ENCODE assay signal across 23 mouse cellular contexts in genomic region chr12:57362732-57363131, GRCm38 (mm10).
DNase-seq lines count a peak whose midpoint lies in the region; ATAC-seq and TF ChIP-seq lines count a peak whose summit lies in the region.
"Had no signal": no experiment of that assay in that cellular context is flagged by ENCODE, and none has a peak within 500 bp of the region (broad histone marks: within the 10 kb centered on the region; RNA-seq: fewer than 3 reads in every experiment).

No protein-coding gene starts in this region.

- H3K36me3 ChIP-seq in liver, postnatal 0 days (replicated peaks; ENCODE audit: insufficient read depth, low read length): no peaks in the 10 kb centered on the region
- H3K36me3 ChIP-seq: embryonic facial prominence, embryonic 12.5 days; embryonic facial prominence, embryonic 15.5 days; hindbrain, embryonic 13.5 days had no signal

- H3K4me3 ChIP-seq in liver, postnatal 0 days (ENCODE audit: low read depth, low read length): no peak overlapping the region
- H3K4me3 ChIP-seq: embryonic facial prominence, embryonic 12.5 days; embryonic facial prominence, embryonic 15.5 days; gastrocnemius, adult 2 months; hindbrain, embryonic 13.5 days had no signal

- TF ChIP-seq POLR2A in brain, embryonic 14.5 days (IDR thresholded peaks at IDR 0.05; ENCODE audit: borderline replicate concordance, extremely low read depth, insufficient read depth, insufficient read length, poor library complexity, severe bottlenecking): no peak

- no peaks in the 10 kb centered on the region for H3K9me3 ChIP-seq in liver, postnatal 0 days (ENCODE audit: low read length)
- H3K9me3 ChIP-seq: embryonic facial prominence, embryonic 12.5 days; embryonic facial prominence, embryonic 15.5 days; hindbrain, embryonic 13.5 days had no signal

- no peak overlapping the region for H3K9ac ChIP-seq in liver, postnatal 0 days (replicated peaks)
- H3K9ac ChIP-seq: embryonic facial prominence, embryonic 12.5 days; embryonic facial prominence, embryonic 15.5 days; forebrain, postnatal 0 days; hindbrain, embryonic 13.5 days had no signal

- DNase-seq in cerebellum, postnatal 10 days: peak; percentile 73 to 77
- DNase-seq in cerebellum, adult 8-10 months: no peak
- DNase-seq in left cerebral cortex, postnatal 4 days: peak; percentile 49
- no peak for DNase-seq in left cerebral cortex, postnatal 36 days (ENCODE audit: low spot score in 2 of 2)
- peak; percentile 4 for DNase-seq in brain, embryonic 14.5 days (ENCODE audit: low read depth)
- DNase-seq in liver, postnatal 0 days: no peak
- DNase-seq: adrenal gland, adult 8-10 months; adrenal gland, postnatal 25 days; cerebellum, adult 11 months; cerebellum, adult 2 months; cerebellum, postnatal 25 days; forebrain, postnatal 0 days; gastrocnemius, adult 2 months; gastrocnemius, postnatal 14 days; heart, adult 11 months had no signal

- H3K4me1 ChIP-seq in liver, postnatal 0 days (ENCODE audit: insufficient read depth): no peaks in the 10 kb centered on the region
- H3K4me1 ChIP-seq: embryonic facial prominence, embryonic 12.5 days; embryonic facial prominence, embryonic 15.5 days; hindbrain, embryonic 13.5 days had no signal

- 71% methylated on average over 2 of the region's 2 CpGs for WGBS in liver, postnatal 0 days (ENCODE audit: insufficient replicate concordance)

- intact Hi-C loops in left cerebral cortex, postnatal 4 days (cut with DNase I): no loop called here
- intact Hi-C loops in left cerebral cortex, postnatal 36 days (cut with DNase I): no loop called here

- no peak for TF ChIP-seq CTCF in brain, embryonic 14.5 days (IDR thresholded peaks at IDR 0.05; ENCODE audit: borderline replicate concordance, extremely low read depth, insufficient read depth, insufficient read length)
- no peak for TF ChIP-seq CTCF in liver, postnatal 0 days (IDR thresholded peaks at IDR 0.05; ENCODE audit: low read depth)

- ATAC-seq in liver, postnatal 0 days: no peak
- ATAC-seq: activated CD4-positive, CD25-positive, alpha-beta regulatory T cell, adult 4 months; forebrain, embryonic 14.5 days; forebrain, postnatal 0 days; hindbrain, embryonic 16.5 days; inflammation-experienced regulatory T-cells, adult 6 months had no signal

- no peak overlapping the region for H3K4me2 ChIP-seq in liver, postnatal 0 days (ENCODE audit: low read depth, low read length)
- H3K4me2 ChIP-seq: embryonic facial prominence, embryonic 12.5 days; embryonic facial prominence, embryonic 15.5 days; heart, embryonic 11.5 days; hindbrain, embryonic 13.5 days had no signal

- H3K27ac ChIP-seq in liver, postnatal 0 days (ENCODE audit: low read depth): no peak overlapping the region
- H3K27ac ChIP-seq: embryonic facial prominence, embryonic 12.5 days; embryonic facial prominence, embryonic 15.5 days; gastrocnemius, adult 2 months; hindbrain, embryonic 13.5 days had no signal

- TF ChIP-seq EP300 in liver, postnatal 0 days (IDR thresholded peaks at IDR 0.05; ENCODE audit: low read depth): no peak

- H3K27me3 ChIP-seq in liver, postnatal 0 days (ENCODE audit: insufficient read depth, low read length): no peaks in the 10 kb centered on the region
- H3K27me3 ChIP-seq: embryonic facial prominence, embryonic 12.5 days; embryonic facial prominence, embryonic 15.5 days; hindbrain, embryonic 13.5 days had no signal

Comparison
In these comparisons a context has a peak if more than half of its experiments do, and no peak if none do; other contexts are left out.
1. DNase-seq: peak in cerebellum, postnatal 10 days (2 of 2), left cerebral cortex, postnatal 4 days (single experiment) and brain, embryonic 14.5 days (single experiment); none in cerebellum, adult 8-10 months (single experiment), left cerebral cortex, postnatal 36 days (0 of 2) and liver, postnatal 0 days (single experiment).